Mouse (Mus musculus): ENCODE measurements around the gene Usp53. TPM values are rescaled to one million over a fixed set of nuclear protein-coding genes. Genes with fewer than 3 reads are reported as not detected.
A peak's percentile ranks its signal among the peaks of the same experiment; 100 is the strongest.
"Not testable (repeated sequence)": the region's sequence is repeated elsewhere in the genome, so short reads cannot be mapped to it uniquely, and the experiment has no call there.

The Usp53 gene
- total RNA-seq, 2 experiments from 2014 or later = 27.3 to 29.1 TPM

GRCm38 (mm10) chr3:122985183-122985944 is 1.1 kb upstream of the Usp53 start:
- TF ChIP-seq CTCF (conservative IDR thresholded peaks at IDR 0.05) = no peak
- peak overlapping the region; percentile 93 for H3K4me3 ChIP-seq
- peak overlapping the region; percentile 99 for H3K27ac ChIP-seq
- no peak for DNase-seq (ENCODE audit: low spot score in 2 of 2)

- no peak for TF ChIP-seq CTCF (conservative IDR thresholded peaks at IDR 0.05)
- peak overlapping the region; percentile 99 for H3K27ac ChIP-seq
- peak overlapping the region; percentile 93 for H3K4me3 ChIP-seq
- peak; percentile 41 to 43 for DNase-seq (ENCODE audit: low spot score in 2 of 2)
Observed at GRCm38 (mm10) chr3:122983849-122984248, 461 bp downstream of the Usp53 start.

- DNase-seq (ENCODE audit: low spot score in 2 of 2) = no peak
- no peak overlapping the region for H3K27ac ChIP-seq
- no peak for TF ChIP-seq CTCF (conservative IDR thresholded peaks at IDR 0.05)
- H3K4me3 ChIP-seq = no peak overlapping the region
Observed at GRCm38 (mm10) chr3:122975964-122976363, 8.3 kb downstream of the Usp53 start.

- Histone ChIP-seq H3K27ac (peak overlapping the region; percentile 19; the same call in 1 of the 2 replicates), H3K4me3 (no peak overlapping the region)
- TF ChIP-seq CTCF (conservative IDR thresholded peaks at IDR 0.05) = no peak
- DNase-seq (ENCODE audit: low spot score in 2 of 2) = no peak
Observed at GRCm38 (mm10) chr3:122975363-122975762, 8.9 kb downstream of the Usp53 start.

- H3K4me3 ChIP-seq = no peak overlapping the region
Observed at GRCm38 (mm10) chr3:122974833-122975232, 9.5 kb downstream of the Usp53 start.

GRCm38 (mm10) chr3:122972126-122972822 is 12.0 kb downstream of the Usp53 start:
- TF ChIP-seq CTCF (conservative IDR thresholded peaks at IDR 0.05) = no peak
- DNase-seq (ENCODE audit: low spot score in 2 of 2) = no peak
- Histone ChIP-seq H3K27ac (no peak overlapping the region), H3K4me3 (no peak overlapping the region)

More at GRCm38 (mm10) chr3:122974833-122975232, 9.5 kb downstream of the Usp53 start:
- no peak for TF ChIP-seq CTCF (conservative IDR thresholded peaks at IDR 0.05)
- no peak for DNase-seq (ENCODE audit: low spot score in 2 of 2)
- peak overlapping the region; percentile 19; the same call in 1 of the 2 replicates for H3K27ac ChIP-seq

- no peak for DNase-seq (ENCODE audit: low spot score in 2 of 2)
- Histone ChIP-seq H3K27ac (no peak overlapping the region), H3K4me3 (no peak overlapping the region)
- no peak for TF ChIP-seq CTCF (conservative IDR thresholded peaks at IDR 0.05)
Observed at GRCm38 (mm10) chr3:122968391-122968790, 15.9 kb downstream of the Usp53 start.

GRCm38 (mm10) chr3:122964301-122964700 is 20.0 kb downstream of the Usp53 start:
- no peak for TF ChIP-seq CTCF (conservative IDR thresholded peaks at IDR 0.05)
- H3K4me3 ChIP-seq = no peak overlapping the region
- no peak overlapping the region for H3K27ac ChIP-seq
- DNase-seq (ENCODE audit: low spot score in 2 of 2) = no peak

- DNase-seq (ENCODE audit: low spot score in 2 of 2) = no peak
- Histone ChIP-seq H3K27ac (no peak overlapping the region), H3K4me3 (no peak overlapping the region)
- no peak for TF ChIP-seq CTCF (conservative IDR thresholded peaks at IDR 0.05)
Observed at GRCm38 (mm10) chr3:122950129-122950528, 34.2 kb downstream of the Usp53 start.

- no peak for TF ChIP-seq CTCF (conservative IDR thresholded peaks at IDR 0.05)
- H3K4me3 ChIP-seq = no peak overlapping the region
- no peak for DNase-seq (ENCODE audit: low spot score in 2 of 2)
- peak overlapping the region; percentile 36; the same call in 1 of the 2 replicates for H3K27ac ChIP-seq
Observed at GRCm38 (mm10) chr3:122943387-122943890, 40.9 kb downstream of the Usp53 start.

GRCm38 (mm10) chr3:122939215-122939614 is 45.1 kb downstream of the Usp53 start:
- peak; percentile 87 for TF ChIP-seq CTCF (conservative IDR thresholded peaks at IDR 0.05)
- H3K4me3 ChIP-seq = no peak overlapping the region
- no peak overlapping the region for H3K27ac ChIP-seq
- DNase-seq (ENCODE audit: low spot score in 2 of 2) = peak; percentile 30 to 60

GRCm38 (mm10) chr3:122937176-122937575 is 47.1 kb downstream of the Usp53 start:
- DNase-seq (ENCODE audit: low spot score in 2 of 2); H3K27ac ChIP-seq: not testable (repeated sequence)

GRCm38 (mm10) chr3:122932466-122932865 is 51.8 kb downstream of the Usp53 start:
- Histone ChIP-seq H3K27ac (no peak overlapping the region), H3K4me3 (no peak overlapping the region)
- no peak for DNase-seq (ENCODE audit: low spot score in 2 of 2)
- TF ChIP-seq CTCF (conservative IDR thresholded peaks at IDR 0.05) = no peak

More at GRCm38 (mm10) chr3:122937176-122937575, 47.1 kb downstream of the Usp53 start:
- not testable (repeated sequence) for H3K4me3 ChIP-seq

Data from layer of hippocampus, adult 2 months (tissue).